Mouse (Mus musculus) stomach, postnatal 0 days (tissue): Measurements from ENCODE around the gene Prrc2a.

Experiments
- CTCF ChIP-seq: IDR thresholded peaks from 2 replicates; pipeline ENCODE4 v1.5.1; 2016; ENCODE audit warnings: antibody characterized with exemption, low read depth, mild to moderate bottlenecking, moderate library complexity
- EP300 ChIP-seq: optimal IDR thresholded peaks from 2 replicates; pipeline ENCODE3; 2016; ENCODE audit warnings: antibody characterized with exemption

- TF ChIP-seq EP300 (no peak), CTCF (no peak)
Observed at GRCm38 (mm10) chr17:35198029-35198428, 33.3 kb upstream of the Prrc2a start.
